Mouse (Mus musculus): Measurements from ENCODE around the gene Slc2a1.

GRCm38 (mm10) chr4:119116336-119116735 is 7.8 kb downstream of the Slc2a1 start:
- TF ChIP-seq EP300 (IDR thresholded peaks at IDR 0.05; ENCODE audit: low read depth) (no peak), CTCF (IDR thresholded peaks at IDR 0.05; ENCODE audit: low read depth) (peak; percentile 61)

Data from liver, postnatal 0 days (tissue).